Mouse (Mus musculus) bone marrow, adult 2 months (tissue): ENCODE results near the gene Rab27a.

Experiments used
- CTCF ChIP-seq: fragments of 200-500 bp; IDR thresholded peaks from 2 replicates; pipeline ENCODE4 v1.5.1; 2011; ENCODE audit warnings: low read length, control low read depth; ENCODE audit not compliant: control insufficient read depth, insufficient read depth
- POLR2A ChIP-seq: fragments of 200-500 bp; IDR thresholded peaks from 2 replicates; pipeline ENCODE4 v1.6.1; 2011; ENCODE audit warnings: low read depth, mild to moderate bottlenecking, control low read depth, low read length, borderline replicate concordance; ENCODE audit not compliant: control insufficient read depth

- TF ChIP-seq POLR2A (peak; percentile 69; the same call in 1 of the 2 replicates), CTCF (no peak)
These were observed 5.3 kb upstream of the Rab27a start for GRCm38 (mm10) chr9:73039222-73039945.
